Mouse (Mus musculus) heart, embryonic 14.5 days (tissue): ENCODE data around the gene Catsper3. TPM values are rescaled to one million over a fixed set of nuclear protein-coding genes. Genes with fewer than 3 reads are reported as not detected.

Source experiments
- polyA plus RNA-seq: library from polyadenylated mRNA; unstranded; fragments of >200 nt; fragmentation: Nextera tagmentation; extraction: Ambion mirVana; gene quantifications from 2 replicates; pipeline ENCODE4 v1.2.1, GENCODE M21; 2014

Gene Catsper3
- polyA plus RNA-seq, 1 experiment from 2014 or later, result not detected

Other genes with a start within 250 kb of the Catsper3 start
- gene Ddx41, start 247.9 kb upstream of the Catsper3 start, polyA plus RNA-seq, result 27.8 and 28.9 TPM in 2 replicates
- 16.8 and 19.5 TPM in 2 replicates for gene Fam193b, start 213.4 kb upstream of the Catsper3 start, polyA plus RNA-seq
- gene Tmed9, start 210.8 kb upstream of the Catsper3 start, polyA plus RNA-seq, result 35.0 and 58.4 TPM in 2 replicates
- gene B4galt7, start 184.7 kb upstream of the Catsper3 start, polyA plus RNA-seq, result 16.4 and 17.2 TPM in 2 replicates
- 35.3 and 41.2 TPM in 2 replicates for gene Caml, start 161.6 kb upstream of the Catsper3 start, polyA plus RNA-seq
- gene Ddx46, start 149.5 kb upstream of the Catsper3 start, polyA plus RNA-seq, result 22.0 and 22.8 TPM in 2 replicates
- gene B230219D22Rik, start 91.4 kb upstream of the Catsper3 start, polyA plus RNA-seq, result 74.8 and 75.4 TPM in 2 replicates
- gene Txndc15, start 69.9 kb upstream of the Catsper3 start, polyA plus RNA-seq, result 69.6 and 70.5 TPM in 2 replicates
- 58.7 and 65.0 TPM in 2 replicates for gene Pcbd2, start 57.2 kb upstream of the Catsper3 start, polyA plus RNA-seq
- 0.09 TPM in 1 of 2 replicates, not detected in the other for gene Pitx1, start 51.6 kb downstream of the Catsper3 start, polyA plus RNA-seq